Mouse (Mus musculus) urinary bladder, adult 18-20 months (tissue): ENCODE results near the gene Pafah1b1.

Experiments used
- DNase-seq, 2 experiments: peaks; one replicate each; pipeline ENCODE4 v3.0.0; 2022; ENCODE audit warnings: low spot score in 2 of 2, mixed read lengths in 2 of 2

Gene Pafah1b1

DNA sequence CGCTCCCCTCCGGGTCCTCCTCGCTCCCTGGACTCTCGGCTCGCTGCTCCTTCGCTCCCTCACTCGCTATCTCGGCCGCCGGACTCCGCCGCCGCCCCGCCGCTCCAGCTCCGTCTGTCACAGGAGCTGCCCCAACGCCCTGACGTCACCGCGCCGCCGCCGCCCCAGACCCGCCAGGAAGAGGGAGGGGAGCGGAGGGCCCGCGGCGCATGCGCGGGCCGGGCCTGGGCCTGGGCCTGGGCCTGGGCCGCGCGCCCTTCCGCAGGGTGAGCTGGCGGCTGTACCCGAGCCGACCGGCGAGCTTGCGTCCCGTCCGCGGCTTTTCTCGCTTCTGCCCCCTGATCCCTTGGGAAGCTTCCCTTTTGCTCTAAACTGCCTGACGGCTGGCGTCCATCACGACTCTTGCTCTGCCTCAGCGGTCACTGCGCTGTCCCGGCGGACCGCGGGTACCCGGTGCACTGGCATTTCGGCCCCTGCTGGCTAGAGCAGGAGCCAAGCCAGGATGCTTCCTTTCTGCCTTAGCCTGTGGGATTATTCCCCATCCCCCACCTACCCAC is at the start of gene Pafah1b1:
Gene Pafah1b1, minus strand, starts transcription at position 436 of the 557 bp plus-strand sequence.
- DNase-seq: peak; percentile 91 to 94

DNA sequence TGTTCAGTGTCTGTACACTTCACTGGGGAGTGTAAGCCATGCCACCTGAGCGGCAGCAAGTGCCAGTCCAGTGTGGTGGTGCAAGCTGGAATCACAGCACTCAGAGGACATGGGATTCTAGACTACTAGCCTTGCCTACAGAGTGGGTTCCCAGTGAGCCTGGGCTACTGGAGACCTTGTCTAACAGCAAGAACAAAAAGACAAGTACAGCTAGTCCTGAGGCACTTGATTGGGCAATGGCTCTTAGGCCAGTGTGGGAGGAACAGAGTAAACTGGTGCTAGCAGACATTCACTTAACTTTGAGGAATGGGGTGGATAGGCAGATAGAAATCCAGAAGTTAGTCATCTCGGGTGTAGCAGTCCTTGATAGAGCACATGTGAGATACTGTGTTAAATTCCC is 47.9 kb upstream of the Pafah1b1 start:
- DNase-seq: no peak

DNA sequence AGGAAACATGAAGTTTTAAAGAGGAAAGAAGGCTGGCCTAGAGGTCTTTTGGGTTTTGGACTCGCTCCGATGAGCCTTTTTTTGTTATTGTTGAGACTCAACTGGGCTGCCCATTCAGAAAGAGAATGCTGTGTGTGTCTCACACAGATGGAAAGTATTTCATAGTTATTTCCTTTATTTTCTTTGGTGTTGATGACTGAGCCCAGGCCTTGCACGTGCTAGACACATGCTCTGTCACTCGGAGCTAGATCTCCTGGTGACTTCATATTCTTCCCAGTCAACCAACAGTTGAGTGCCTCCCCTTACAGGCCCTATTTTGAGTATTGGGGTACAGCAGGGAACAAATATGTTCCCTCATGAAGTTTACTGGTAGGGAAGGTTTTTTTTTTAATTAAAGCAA is 47.2 kb upstream of the Pafah1b1 start:
- DNase-seq: no peak

DNA sequence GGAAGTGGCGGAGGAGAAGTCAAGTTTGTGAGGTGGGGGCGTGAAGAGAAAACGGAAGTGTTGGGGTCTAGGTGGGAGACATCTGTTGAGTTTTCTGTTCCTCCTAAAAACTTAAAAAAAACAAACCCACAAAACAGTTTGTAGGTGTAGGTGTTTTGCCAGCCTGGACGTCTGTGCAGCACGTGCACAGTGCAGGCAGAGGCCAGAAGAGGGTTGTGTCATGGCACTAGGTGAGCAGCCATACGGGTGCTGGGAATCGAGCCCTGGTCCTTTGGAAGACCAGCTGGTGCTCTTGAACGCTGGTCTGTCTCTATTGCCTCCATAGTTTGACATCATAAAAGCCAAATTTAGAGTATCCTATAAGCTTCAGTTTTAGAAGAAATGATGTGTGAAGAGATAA is 46.8 kb upstream of the Pafah1b1 start:
- DNase-seq: no peak

DNA sequence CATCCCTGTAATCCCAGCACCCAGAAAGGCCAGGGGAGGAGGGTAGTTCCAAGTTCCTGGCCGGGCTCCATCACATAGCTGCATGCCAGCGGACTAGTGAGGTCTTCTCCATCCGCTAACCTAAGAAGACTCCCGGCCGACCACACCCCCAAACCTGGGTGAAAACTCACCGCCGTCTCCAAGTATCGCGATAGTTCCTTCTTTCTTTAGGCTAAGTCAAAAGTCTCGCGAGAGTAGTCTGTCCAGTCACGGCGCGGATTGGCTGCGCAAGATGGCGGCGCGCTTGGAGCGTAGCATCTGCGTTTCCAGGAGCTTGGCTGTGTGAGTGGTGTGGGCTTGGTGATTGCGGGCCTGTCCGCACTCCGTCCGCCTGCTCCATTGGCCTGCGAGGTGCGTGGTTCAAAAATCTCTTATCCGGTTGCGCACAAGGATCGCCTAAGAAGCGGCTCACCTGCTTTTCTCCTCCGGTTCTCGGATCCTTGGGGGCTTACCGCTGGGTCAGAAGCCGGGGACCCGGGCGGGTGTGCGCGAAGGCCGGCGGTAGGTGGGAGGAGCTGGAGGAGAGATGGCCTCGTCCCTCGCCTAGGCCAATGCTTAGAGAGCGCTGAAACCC is 46.2 kb upstream of the Pafah1b1 start, which contains the start of gene Mettl16:
Gene Mettl16, plus strand, starts transcription at position 236 of the 613 bp plus-strand sequence.
- DNase-seq: peak; percentile 78 to 89

DNA sequence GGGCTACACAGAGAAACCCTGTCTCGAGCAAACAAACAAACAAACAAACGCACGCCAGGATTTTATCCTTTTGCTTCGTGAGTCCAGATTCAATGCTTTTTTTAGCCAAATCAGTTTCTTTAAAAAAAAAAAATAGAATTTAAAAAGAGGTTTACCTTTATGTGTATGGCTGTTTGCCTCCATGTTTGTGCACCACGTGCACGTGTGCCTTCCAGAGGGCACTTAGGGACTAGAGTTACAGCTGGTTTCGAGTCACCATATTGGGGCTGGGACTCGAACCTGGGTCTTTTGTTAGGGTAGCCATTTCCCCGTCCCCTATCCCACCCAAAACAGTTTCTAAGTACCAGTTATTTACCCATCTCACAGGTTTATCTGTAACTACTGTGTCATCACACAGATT is 45.6 kb upstream of the Pafah1b1 start:
- DNase-seq: no peak

DNA sequence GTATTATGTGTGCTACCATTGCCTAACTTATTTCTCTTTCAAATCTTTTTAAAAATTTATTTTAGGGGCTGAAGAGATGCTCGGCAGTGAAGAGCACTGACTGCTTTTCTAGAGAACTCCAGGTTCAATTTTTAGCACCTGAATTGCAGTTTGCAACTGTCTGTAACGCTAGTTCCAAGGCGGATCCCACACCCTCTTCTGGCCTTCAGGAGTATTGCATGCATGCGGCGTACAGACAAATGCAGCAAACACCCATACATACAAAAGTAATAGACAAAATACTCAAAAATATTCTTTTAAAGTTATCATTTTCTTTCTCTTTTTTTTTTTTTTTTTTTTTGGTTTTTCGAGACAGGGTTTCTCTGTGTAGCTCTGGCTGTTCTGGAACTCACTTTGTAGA is 43.6 kb upstream of the Pafah1b1 start:
- DNase-seq: peak in 1 of 2 experiments; percentile 9

DNA sequence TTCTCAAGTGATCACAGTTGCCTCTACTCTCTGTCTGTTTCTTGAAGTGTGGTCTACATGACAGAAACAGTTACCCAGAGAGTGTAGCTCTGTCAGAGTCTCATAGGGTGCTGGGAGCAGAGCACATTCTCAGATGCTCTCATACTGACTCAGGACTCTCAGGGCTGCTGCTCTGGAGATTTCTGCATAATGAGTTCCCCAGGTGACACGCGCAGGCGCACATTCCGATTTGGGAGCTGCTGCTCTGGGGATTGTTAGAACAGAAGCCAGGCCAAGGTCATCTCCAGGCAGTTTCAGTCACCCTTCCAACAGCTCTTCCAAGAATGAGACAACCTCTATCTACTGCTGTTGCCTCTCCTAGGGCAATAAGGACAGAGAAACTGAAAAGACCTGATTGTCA is 43.0 kb upstream of the Pafah1b1 start:
- DNase-seq: no peak

DNA sequence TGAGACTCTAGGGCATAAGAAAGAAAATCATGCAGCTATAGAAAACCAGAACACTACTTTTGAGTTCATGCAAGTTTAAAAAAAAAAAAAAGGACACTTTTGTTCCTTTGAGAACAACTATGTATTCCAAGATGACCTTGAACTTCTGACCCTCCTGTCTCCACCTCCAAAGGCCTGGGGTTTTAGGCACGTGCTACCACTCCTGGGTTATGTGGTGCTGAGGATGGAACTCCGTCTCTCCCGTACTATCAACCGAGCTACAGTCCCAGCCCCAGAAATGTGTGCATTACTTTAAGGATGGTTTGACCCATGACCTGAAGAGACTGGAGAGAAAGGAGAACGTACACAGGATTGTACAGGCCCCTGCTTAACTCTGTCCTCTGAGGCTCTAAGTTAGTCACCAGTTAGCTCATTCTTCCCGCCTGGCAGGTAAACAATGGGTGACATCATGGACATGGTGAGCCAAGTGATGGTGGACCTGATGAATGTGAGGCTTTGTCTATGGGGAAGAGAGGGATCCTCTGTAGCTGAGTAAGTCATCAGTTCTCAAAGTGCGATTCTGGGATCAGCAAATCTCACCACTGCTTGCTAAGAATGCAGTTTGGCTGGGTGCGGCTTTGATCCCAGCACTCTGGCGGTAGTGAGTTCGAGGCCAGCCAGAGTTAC is 39.6 kb upstream of the Pafah1b1 start:
- DNase-seq: no peak

DNA sequence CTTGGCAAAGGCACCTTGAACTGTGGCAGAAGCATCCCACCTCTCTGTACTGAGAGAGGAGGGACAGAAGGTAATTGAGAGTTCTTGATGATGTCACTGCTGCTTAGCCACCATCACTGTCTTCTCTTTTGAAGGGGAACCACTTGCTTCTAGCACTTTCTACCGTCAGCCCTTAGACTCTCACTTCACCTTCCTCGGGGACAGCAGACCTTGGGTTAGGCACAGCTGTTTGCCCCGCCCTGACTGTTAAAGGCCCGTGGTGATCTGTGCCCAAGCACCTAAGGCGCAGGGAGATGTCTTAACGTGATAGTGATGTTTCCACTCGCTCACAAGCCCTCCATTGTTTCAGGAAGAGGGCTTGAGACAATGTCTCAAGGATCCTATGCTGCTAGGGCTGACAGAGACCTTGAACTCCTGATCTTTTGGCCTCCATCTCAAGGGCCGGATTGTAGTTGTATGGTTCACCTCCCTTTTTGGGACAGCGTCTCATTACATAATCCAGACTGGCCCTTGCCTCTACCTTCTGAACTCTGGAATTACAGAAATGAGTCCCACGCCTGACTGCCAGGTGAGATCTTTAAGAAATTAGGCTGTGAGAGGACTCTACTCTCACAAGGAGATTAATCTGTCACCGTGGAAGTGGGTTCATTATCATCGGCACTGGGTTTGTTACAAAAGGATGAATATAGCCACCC is 36.7 kb upstream of the Pafah1b1 start:
- DNase-seq: no peak

DNA sequence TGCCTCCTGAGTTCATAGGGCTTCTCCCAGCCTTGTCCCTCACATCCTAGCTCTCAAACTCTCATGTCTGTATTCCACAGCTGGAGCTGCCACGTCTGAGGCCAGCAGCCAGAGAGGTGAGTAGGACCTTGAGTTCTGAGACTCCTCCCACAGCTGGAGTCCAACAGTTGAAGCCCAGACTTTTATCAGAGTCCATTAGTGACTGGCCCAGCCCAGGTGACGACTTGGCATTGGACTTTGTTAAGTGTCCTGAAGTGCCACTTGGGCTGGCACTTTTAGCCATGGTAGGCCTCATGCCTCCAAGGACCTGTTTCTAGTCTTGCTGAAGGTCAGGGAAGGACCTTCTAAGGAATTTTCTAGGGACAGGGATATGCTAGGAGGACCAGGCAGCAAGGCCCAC is 32.2 kb upstream of the Pafah1b1 start:
- DNase-seq: no peak

DNA sequence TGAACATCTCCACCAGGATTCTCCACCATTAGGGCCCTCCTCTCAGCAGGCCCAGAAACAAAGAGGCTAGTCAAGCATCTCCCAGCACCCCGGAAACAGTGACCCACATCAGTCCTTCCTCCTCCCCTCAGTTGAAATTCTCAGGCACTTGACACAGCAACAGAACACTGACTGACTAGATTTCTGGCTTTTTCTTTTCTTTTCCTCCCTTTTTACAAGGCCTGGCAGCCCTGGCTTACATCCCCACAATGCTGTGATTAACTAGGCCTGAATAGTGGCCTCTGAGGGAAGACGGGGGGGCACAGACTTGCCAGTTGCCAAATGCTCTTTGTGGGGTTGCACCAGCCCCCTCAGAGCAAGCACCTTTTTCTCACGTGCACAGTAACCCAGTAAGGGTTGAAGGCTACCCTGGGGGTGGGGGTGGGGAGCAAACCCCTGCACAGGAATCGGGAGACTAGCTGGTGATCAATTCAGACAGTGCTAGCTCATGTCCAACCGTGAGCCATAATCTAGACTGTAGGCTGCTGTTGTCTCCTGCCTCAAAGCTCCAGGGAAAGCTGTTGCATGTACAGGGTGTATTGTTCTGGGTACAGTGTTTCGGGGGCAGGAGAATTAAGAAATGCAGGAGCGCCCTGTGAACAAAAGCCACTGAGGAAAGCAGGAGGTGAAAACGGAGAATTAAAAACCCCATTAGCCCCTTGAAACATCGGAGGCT is 27.0 kb upstream of the Pafah1b1 start:
- DNase-seq: no peak

DNA sequence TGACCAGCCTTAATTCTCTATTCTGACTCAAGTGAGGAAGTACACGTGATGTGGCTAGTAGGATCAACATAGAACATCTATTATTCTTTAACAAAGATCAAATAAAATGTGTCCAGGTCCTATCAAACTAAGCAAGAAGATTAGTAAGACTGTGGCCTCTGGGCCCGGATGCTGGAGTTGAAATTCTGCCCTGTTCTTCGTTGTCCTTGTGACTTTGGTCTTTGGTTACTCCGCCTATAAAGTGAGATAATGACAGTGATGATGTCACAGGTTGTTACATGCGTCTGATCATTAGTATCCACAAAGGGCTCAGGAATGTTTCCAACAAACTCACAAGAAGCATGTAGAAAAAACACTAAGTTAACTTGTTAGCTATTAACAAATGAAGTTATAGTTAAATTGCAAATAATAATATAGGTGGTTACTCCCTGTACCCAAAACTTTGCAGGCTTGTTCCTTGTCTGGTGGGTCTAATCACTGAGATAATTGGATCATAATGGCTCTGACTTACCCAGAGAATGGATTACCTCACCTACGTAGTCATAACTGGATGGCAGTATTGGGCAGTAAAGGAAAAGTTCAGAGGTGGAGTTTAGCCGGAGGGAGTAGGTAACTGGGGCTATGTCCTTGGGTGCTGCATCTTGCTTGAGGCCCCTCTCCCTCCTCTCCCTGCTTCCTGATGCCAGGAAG is 26.3 kb upstream of the Pafah1b1 start:
- DNase-seq: no peak

DNA sequence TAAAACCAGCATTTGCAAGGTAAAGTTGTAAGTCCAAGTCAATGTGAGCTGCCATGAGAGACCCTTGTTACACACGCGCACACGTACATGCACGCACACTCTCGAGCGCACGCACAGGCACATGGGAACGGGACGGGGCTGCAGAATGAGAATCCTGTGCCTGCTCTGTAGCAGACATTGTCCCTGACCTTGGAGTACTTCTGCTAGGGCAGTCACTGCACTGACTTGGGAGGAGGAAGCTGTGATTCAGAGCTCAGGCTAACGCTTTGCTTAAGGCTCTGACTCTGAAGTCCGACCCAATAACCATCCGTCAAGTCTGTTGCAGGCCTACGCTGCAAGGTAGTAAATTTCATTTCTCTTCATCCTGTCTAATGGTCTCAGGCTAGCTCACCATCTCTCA is 24.8 kb upstream of the Pafah1b1 start:
- DNase-seq: no peak

DNA sequence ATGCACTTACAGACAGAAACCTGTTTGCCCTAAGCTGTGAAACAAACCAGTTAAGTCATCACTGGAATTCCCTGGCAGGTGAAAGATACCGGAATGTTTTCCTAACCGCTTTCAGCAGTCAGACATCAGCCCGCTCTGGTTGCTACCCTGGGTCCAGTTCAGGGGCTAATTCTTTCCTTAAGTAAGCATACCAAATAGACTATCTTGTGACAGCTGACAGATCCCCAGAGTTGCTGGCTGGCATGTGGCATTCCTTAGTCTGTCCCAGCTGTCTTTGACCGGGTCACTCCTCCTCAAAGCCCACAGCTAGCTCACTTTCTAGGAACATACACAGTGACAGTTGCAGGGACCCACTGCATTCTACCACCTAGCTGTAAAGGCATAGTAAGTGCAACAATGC is 23.6 kb upstream of the Pafah1b1 start:
- DNase-seq: no peak

DNA sequence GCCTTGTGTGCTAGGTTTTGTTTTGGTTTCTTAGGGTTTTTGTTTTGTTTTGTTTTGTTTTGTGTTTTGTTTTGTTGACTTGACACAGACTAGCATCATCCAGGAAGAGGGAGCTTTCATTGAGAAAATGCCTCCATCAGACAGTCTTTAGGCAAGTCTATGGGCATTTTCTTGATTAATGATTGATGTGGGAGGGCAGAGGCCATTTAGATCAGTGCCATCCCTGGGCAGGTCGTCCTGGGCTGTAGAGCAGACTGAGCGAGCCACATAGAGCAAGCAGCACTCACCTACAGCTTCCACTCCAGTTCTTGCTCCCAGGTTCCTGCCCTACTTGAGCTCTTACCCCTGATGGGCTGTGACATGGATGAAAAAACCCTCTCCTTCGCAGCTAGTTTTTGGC is 13.4 kb upstream of the Pafah1b1 start:
- DNase-seq: no peak

DNA sequence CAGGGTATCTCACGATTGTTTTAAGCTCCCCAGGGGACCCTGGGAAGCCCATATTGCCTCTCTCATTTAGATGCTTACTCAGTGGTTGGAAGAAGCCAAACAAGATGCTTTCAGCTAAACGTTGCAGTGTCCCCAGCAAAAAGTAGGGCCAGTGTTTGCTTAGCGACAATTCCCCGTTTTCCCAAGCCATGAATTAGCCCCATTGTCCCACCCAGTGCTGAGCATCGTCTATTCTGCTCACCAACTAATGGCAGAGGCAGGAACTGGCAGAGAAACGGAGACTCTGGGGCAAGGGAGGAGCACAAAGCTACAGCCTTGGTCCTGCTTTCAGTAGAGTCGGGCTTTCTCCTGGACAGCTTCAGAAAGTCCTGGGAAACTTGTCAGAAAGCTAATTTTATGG is 10.4 kb upstream of the Pafah1b1 start:
- no peak for DNase-seq

DNA sequence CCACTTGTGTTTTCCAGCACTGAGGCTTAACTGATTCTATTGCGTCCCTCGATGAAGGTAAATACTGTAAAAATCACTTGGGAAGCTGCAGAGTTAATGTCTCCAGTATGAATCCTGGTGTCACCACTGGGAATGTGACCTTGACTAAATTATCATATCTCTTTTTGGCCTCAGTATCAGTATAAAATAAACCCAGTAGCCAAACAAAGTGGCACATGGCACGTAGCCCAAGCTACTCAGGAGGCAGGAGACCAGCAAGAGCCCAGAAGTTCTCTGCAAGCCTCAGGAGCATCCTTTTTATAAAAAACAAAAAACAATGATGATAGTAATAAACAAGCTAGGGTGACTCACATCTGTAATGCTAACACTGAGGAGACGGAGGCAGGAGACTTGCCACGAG is 711 bp upstream of the Pafah1b1 start:
- no peak for DNase-seq

DNA sequence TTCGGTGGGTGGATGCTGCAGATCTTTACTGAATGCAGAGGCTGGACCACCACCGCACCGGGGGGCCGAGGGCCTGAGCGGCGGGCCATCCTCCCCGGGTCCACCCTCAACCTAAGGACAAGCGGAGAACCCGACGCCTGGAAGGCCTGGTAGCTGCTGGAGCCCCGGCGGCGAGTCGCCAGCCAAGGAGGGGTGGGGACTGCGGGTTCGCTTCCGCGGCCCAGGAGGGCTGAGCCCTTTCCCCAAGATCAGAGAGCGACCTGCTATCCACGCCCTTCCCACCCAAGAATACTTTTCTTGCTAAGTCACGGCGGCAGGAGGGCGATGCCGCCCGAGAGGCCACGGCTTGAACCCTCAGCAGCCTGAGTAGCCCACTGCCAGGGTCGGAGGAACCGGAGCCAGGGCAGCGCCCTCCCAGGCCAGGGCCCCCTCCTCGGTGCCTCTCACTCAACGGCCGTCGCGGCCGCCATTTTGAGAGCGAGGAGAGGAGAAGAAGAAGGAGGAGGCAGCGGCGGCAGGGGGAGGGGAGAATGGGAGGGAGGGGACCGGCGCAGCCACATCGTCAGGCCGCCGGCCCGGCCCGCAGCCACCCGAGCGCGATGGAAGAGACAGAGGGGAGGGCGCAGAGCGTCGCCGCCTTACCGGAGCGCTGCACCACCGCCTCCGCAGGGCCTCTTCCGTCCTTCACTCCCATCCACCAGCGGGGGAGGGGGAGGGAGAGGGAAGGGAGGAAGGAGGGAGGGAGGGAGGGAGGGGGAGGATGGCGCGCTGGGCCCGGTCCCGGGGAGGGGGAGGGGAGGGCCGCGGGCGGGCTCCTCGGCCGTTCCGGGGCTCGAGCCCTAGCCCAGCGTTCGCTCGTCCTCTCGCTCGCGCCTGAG is 874 bp downstream of the Pafah1b1 start:
- peak; percentile 74 to 79 for DNase-seq

DNA sequence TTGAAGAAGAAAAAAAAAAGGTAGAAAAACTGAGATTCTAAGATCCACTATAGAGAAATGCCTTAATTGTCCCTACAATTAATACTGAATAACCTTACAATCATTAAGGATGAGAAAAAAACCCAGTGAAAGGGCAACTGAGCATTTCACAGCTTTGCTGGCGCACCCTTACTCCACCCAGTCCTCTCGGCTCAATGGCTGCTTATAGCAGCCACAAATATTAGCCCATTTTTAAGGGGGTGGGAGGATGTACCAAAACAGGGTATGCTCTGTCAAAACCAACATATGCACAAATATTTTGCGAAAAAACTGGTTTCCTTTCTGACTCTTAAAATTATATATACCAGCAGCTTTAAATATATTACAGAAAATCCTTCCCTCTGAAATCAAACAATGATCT is 2.5 kb downstream of the Pafah1b1 start:
- no peak for DNase-seq

DNA sequence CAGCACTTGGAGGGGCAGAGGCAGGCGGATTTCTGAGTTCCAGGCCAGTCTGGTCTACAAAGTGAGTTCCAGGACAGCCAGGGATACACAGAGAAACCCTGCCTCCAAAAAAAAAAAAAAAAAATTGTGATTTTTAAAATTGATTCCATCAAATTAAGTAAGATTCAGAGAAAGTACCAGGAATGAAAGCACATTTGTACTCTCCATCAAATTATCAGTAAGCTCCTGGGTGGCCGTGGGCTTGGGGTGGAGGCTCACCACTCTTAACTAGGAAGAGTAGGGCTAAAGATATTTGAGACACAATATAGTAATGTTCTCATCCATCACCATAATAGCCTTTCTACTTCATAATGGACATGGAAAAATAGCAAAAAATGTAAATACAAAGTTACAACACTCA is 3.3 kb downstream of the Pafah1b1 start:
- DNase-seq: no peak
